Mouse (Mus musculus) lung, adult 2 months (tissue): ENCODE results near the gene Pak1.

ENCODE experiments used
- CTCF ChIP-seq: fragments of 200-500 bp; IDR thresholded peaks from 2 replicates; pipeline ENCODE4 v1.5.1; 2011; ENCODE audit warnings: mild to moderate bottlenecking, low read length, control low read depth; ENCODE audit not compliant: insufficient read depth
- POLR2A ChIP-seq: fragments of 200-500 bp; IDR thresholded peaks from 2 replicates; pipeline ENCODE4 v1.6.1; 2011; ENCODE audit warnings: low read depth, mild to moderate bottlenecking, control low read depth, low read length, borderline replicate concordance; ENCODE audit errors: extremely low read depth

- TF ChIP-seq CTCF (no peak), POLR2A (no peak)
Observed at GRCm38 (mm10) chr7:97846539-97846938, 58.2 kb downstream of the Pak1 start.
